Mouse (Mus musculus) ovary, postnatal 10 days (tissue): ENCODE measurements around the gene Rubcnl.

Experiments
- DNase-seq: peaks from one replicate; pipeline ENCODE4 v3.0.0; 2022; ENCODE audit warnings: low spot score

Rubcnl gene

DNA sequence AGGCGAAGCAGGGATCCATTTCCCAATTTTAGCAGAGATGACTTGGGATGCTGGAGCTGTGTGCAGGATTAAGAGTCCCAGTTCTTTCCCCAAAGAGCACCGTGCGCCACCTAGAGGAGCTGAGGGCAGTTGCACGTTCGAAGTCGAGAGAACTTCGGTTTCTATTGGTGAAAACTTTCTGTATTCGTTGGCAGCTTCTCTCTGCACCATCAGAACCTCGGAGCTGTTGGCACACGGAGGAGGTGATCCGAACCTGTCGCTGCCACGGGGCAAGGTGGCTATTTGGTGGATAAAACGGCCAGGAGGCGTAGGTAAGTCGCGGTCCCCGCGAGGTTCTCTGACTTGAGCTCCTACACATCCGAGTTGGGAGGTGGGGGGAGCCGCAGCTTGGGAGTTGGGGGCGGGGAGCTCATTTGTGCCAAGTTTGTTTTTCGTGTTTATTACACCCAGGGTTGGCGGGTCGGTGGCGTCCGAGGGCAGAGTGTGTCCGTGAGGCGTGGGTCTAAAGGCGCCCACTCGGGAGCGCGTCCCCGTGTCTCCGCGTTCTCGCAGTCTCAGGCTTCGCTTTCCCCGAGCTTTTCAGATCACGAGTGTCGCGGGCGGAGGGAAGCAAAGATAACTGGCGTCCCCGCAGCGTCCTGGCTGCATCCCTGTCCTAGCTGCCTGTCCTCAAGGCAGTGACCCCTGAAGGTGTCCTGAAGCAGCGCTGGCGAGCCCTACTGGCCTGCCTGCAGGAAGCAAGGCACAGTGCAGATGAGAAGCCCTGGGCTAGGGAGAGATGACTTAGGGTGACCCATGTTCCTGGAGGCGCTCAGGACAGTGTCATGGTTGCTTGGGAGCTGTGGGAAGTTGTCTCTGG is at the start of gene Rubcnl:
Rubcnl (plus strand) TSS at position 172 of the 859 bp plus-strand sequence.
- peak; percentile 31 for DNase-seq

GRCm38 (mm10) chr14:74972216-74972615 is 43.6 kb upstream of the Rubcnl start:
- DNase-seq, result no peak

GRCm38 (mm10) chr14:74972687-74973086 is 43.1 kb upstream of the Rubcnl start:
- DNase-seq, result no peak

GRCm38 (mm10) chr14:74974136-74974651 is 41.6 kb upstream of the Rubcnl start:
- no peak for DNase-seq

GRCm38 (mm10) chr14:74976972-74977371 is 38.9 kb upstream of the Rubcnl start:
- no peak for DNase-seq

GRCm38 (mm10) chr14:74981016-74981415 is 34.8 kb upstream of the Rubcnl start:
- DNase-seq, result no peak

- no peak for DNase-seq
Observed at GRCm38 (mm10) chr14:74983079-74983478, 32.7 kb upstream of the Rubcnl start.

DNA sequence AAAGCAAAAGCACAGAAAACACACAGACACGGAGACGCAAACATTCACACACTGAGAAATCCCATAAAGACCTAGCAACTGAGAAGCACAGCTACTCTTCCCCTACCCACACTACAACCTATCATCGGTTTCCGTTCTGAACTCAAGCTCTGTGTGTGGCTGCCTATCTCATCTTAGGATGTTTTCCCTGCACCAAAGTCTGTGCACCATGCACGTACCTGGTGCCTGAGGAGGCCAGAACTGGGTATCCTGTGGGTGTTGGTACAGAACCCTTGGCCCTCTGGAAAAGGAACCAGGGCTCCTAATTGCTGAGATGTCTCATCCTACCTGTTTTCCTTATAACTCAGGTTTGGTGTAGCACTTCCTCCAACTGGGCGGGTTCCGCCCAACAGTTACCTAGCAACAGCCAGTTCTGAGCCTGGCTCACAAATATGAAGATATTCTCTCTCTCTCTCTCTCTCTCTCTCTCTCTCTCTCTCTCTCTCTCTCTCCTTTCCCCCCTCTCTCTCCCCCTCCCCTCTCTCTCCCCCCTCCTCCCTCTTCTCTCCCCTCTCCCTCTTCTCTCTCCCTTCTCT is 30.9 kb upstream of the Rubcnl start:
- no peak for DNase-seq

GRCm38 (mm10) chr14:74985658-74986057 is 30.2 kb upstream of the Rubcnl start:
- DNase-seq, result no peak

DNA sequence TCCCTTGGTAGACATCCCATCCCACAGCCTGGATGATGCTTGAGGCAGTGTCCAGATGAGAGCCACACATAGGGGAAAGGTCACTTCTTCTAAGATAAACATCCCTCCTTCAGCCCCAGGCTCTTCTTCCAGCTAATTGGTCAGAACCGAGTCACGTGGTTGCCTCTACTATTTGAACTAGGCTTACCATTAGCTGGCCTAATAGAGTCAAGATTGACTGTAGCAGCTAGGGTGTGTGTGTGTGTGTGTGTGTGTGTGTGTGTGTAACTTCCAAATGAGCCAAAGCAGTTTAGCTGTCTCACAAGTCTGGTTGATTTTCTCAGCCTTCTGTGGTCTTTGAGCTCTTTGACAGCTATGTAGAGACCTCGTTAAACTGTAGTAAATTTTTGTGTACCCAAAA is 29.3 kb upstream of the Rubcnl start:
- DNase-seq, result no peak

DNA sequence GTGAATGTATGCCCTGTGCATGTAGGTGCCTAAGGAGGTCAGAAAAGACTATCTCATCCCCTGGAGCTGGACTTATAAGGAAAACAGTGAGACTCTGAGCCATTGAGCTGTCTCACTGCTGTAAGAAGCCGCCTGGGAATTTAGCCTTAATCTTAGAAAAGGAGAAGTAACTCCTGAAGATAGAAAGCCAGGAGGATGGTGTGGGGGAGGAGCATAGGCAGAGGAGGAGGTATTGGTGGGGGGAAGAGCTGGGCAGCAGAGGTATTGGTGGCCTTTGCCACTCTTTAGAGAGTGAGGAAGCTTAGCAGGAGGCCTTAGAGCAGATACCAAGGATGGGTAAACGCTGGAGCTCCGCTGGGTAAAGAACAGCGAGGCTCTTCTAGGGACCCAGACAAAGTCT is 26.5 kb upstream of the Rubcnl start:
- DNase-seq, result no peak

DNA sequence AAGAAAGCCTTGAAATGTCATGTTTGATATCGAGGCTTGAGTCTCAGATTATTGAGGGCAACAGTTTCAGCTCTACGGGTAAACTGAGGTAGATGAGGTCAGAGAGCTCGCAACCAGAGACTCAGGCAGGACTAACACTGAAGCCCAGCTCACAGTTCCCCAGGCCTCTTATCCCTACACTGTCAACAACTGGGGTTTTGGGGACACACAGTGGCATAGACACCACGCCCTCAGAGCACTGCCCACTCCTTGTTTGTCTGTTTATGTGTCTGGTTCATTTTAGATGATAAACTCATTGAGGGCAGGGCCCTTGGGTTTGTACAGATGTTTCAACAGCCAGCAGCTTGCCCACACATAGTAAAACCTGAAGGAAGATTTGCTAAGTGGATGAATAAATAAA is 25.9 kb upstream of the Rubcnl start:
- DNase-seq, result no peak

DNA sequence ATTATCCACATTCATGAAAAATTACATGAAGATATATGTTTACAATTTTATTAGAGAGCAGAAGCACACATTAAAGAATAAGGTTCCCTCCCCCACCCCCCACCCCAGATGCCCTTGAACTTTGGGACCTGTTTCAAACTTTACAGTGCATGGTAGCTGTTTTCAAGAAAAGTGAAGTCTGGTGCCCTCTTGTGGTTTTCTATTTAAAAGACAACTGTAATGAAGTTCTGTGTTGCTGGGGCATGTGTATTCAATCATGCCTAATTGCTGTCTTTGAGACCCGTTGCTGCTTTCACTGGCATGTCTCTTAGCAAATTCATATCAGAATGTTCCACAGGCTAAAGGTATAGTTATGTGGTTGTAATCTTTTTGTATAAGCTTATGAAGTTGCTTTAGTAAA is 25.3 kb upstream of the Rubcnl start:
- no peak for DNase-seq

- DNase-seq, result no peak
Observed at GRCm38 (mm10) chr14:74996556-74996955, 19.3 kb upstream of the Rubcnl start.

GRCm38 (mm10) chr14:74997041-74997440 is 18.8 kb upstream of the Rubcnl start:
- DNase-seq, result no peak

DNA sequence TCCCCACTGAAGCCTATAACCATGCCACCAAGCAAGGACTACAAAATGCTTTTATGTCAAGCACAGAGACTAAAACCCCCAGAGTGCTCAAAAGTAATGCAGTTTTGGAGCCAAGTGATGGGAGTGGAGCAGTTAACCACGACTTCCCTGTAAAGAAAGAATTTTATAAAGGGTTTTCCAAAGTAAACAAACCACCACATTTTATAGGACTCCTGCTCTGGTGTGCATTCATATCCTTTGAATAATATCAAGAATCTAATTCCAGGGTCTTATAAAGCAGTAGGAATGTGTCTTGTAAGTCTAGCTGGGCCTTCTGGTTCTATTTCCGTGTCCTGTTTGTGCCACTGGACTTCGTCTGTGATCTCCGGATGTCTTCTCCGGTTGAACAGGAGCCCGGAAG is 14.5 kb upstream of the Rubcnl start:
- DNase-seq, result no peak

GRCm38 (mm10) chr14:75003356-75003755 is 12.5 kb upstream of the Rubcnl start:
- DNase-seq, result no peak

GRCm38 (mm10) chr14:75005478-75006199 is 10.2 kb upstream of the Rubcnl start:
- no peak for DNase-seq

GRCm38 (mm10) chr14:75010346-75010745 is 5.5 kb upstream of the Rubcnl start:
- DNase-seq, result no peak

DNA sequence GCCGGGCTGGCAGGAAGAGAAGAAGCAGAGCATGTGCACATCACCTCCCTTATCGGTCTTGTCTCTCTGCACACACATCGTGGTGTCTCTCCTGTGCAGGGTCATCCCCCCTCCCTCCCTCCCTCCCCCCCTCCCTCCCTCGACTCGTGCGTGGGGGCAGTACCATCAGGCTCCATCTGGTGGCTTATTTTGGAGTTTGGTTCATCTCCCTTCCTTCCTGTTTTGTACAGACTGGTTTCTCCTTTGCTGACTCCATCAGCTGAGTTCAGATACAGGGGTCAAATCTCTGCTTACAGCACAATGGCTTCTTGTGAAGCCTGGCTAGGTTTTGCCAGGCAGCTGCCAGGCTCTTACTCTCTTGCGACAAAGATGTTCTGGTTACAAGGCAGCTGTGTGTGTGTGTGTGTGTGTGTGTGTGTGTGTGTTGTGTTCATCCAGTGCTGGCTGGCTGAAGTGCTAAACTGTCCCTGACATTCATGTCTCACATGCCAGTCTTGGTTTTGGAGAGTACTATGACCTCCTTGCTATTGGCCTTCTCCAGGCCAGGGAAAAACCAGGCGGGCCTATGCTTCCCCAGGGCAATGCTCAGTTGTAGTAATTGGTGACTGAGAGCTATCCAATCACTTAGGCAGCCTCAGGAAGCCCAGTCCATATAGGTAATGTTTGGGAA is 4.7 kb upstream of the Rubcnl start:
- DNase-seq, result no peak

GRCm38 (mm10) chr14:75016715-75017020 is 841 bp downstream of the Rubcnl start:
- no peak for DNase-seq

GRCm38 (mm10) chr14:75017277-75017676 is 1.4 kb downstream of the Rubcnl start:
- DNase-seq, result no peak
